Mouse (Mus musculus): Measurements from ENCODE around the gene Sult6b2. TPM values are rescaled to one million over a fixed set of nuclear protein-coding genes. Genes with fewer than 3 reads are reported as not detected.

Gene Sult6b2
- polyA plus RNA-seq, 1 experiment, result 0.07 TPM

DNA sequence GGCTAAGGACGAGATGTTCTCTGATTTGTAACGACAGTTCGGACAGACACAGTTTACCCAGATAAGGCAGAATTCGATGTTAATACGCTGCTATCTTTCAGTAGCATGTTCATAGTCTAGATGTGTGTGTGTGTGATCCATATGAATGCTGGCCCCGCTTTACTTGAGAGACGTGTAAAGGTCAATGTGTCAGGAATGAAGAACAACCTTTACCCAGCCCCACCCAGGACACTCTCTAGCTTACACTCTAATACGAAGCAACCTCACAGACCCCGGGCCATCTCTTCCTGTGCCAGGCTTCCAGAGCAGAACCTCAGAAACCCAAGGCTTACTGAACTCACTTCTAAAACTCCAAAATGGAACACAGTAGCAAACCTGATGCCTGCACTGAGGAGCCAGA is 5.5 kb downstream of the Sult6b2 start:
- H3K4me3 ChIP-seq (replicated peaks), result no peak overlapping the region
- peaks cover 6% of the 10 kb centered on the region for H3K27me3 ChIP-seq (replicated peaks)
- no peaks in the 10 kb centered on the region for H3K36me3 ChIP-seq (replicated peaks; ENCODE audit: low read length)
- peaks cover 18% of the 10 kb centered on the region for H3K4me1 ChIP-seq
- no peak for TF ChIP-seq FLI1 (IDR thresholded peaks at IDR 0.05; ENCODE audit: low read length)
- TF ChIP-seq GATA1 (IDR thresholded peaks at IDR 0.05; ENCODE audit: borderline replicate concordance, low read length), result no peak
- H3K9me3 ChIP-seq, result no peaks in the 10 kb centered on the region

- no peaks in the 10 kb centered on the region for H3K9me3 ChIP-seq
- peaks cover 9% of the 10 kb centered on the region for H3K27me3 ChIP-seq (replicated peaks)
- no peak overlapping the region for H3K4me3 ChIP-seq (replicated peaks)
- TF ChIP-seq FLI1 (IDR thresholded peaks at IDR 0.05; ENCODE audit: low read length), result no peak
- TF ChIP-seq GATA1 (IDR thresholded peaks at IDR 0.05; ENCODE audit: borderline replicate concordance, low read length), result no peak
- peaks cover 18% of the 10 kb centered on the region for H3K4me1 ChIP-seq
- no peaks in the 10 kb centered on the region for H3K36me3 ChIP-seq (replicated peaks; ENCODE audit: low read length)
Measured at GRCm38 (mm10) chr6:142797996-142798395, 6.3 kb downstream of the Sult6b2 start.

GRCm38 (mm10) chr6:142795655-142796441 is 8.5 kb downstream of the Sult6b2 start:
- Histone ChIP-seq H3K4me1 (peaks cover 12% of the 10 kb centered on the region), H3K4me3 (replicated peaks) (no peak overlapping the region), H3K36me3 (replicated peaks; ENCODE audit: low read length) (no peaks in the 10 kb centered on the region), H3K27me3 (replicated peaks) (peaks cover 7% of the 10 kb centered on the region), H3K9me3 (no peaks in the 10 kb centered on the region)
- no peak for TF ChIP-seq FLI1 (IDR thresholded peaks at IDR 0.05; ENCODE audit: low read length)
- no peak for TF ChIP-seq GATA1 (IDR thresholded peaks at IDR 0.05; ENCODE audit: borderline replicate concordance, low read length)

GRCm38 (mm10) chr6:142795087-142795486 is 9.2 kb downstream of the Sult6b2 start:
- TF ChIP-seq FLI1 (IDR thresholded peaks at IDR 0.05; ENCODE audit: low read length) (no peak), GATA1 (IDR thresholded peaks at IDR 0.05; ENCODE audit: borderline replicate concordance, low read length) (no peak)
- H3K36me3 ChIP-seq (replicated peaks; ENCODE audit: low read length), result no peaks in the 10 kb centered on the region
- peaks cover 10% of the 10 kb centered on the region for H3K4me1 ChIP-seq
- H3K9me3 ChIP-seq, result no peaks in the 10 kb centered on the region
- H3K4me3 ChIP-seq (replicated peaks), result no peak overlapping the region
- peaks cover 7% of the 10 kb centered on the region for H3K27me3 ChIP-seq (replicated peaks)

GRCm38 (mm10) chr6:142793468-142793867 is 10.8 kb downstream of the Sult6b2 start:
- Histone ChIP-seq H3K4me3 (replicated peaks) (no peak overlapping the region), H3K27me3 (replicated peaks) (peaks cover 9% of the 10 kb centered on the region), H3K4me1 (peaks cover 8% of the 10 kb centered on the region), H3K36me3 (replicated peaks; ENCODE audit: low read length) (no peaks in the 10 kb centered on the region), H3K9me3 (no peaks in the 10 kb centered on the region)
- TF ChIP-seq FLI1 (IDR thresholded peaks at IDR 0.05; ENCODE audit: low read length) (no peak), GATA1 (IDR thresholded peaks at IDR 0.05; ENCODE audit: borderline replicate concordance, low read length) (no peak)

- Histone ChIP-seq H3K4me3 (replicated peaks) (no peak overlapping the region), H3K9me3 (no peaks in the 10 kb centered on the region), H3K36me3 (replicated peaks; ENCODE audit: low read length) (no peaks in the 10 kb centered on the region), H3K4me1 (peaks cover 12% of the 10 kb centered on the region), H3K27me3 (replicated peaks) (peaks cover 9% of the 10 kb centered on the region)
- TF ChIP-seq FLI1 (IDR thresholded peaks at IDR 0.05; ENCODE audit: low read length) (no peak), GATA1 (IDR thresholded peaks at IDR 0.05; ENCODE audit: borderline replicate concordance, low read length) (no peak)
Measured at GRCm38 (mm10) chr6:142792241-142792968, 11.9 kb downstream of the Sult6b2 start.

DNA sequence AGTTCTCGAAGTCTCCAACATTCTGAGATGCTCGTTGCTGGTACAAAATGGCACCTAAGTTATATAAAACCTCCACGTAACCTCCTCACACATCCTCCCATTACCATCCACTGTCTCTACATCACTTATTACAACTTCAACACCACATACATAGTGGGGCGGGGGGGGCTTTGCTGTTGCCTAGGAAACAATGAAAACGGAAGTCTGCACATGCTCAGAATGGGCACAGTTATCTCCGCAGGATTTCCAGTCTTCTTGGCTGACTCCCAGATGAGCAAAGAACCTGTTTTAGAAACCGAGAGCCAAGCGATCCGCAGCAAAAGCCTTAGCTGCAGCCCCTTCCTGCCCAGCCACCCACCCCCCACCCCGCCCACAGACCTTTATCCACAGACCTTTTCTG is 14.6 kb downstream of the Sult6b2 start:
- TF ChIP-seq FLI1 (IDR thresholded peaks at IDR 0.05; ENCODE audit: low read length) (no peak), GATA1 (IDR thresholded peaks at IDR 0.05; ENCODE audit: borderline replicate concordance, low read length) (no peak)
- Histone ChIP-seq H3K4me3 (replicated peaks) (no peak overlapping the region), H3K4me1 (peaks cover 12% of the 10 kb centered on the region)

GRCm38 (mm10) chr6:142788042-142788987 is 16.0 kb downstream of the Sult6b2 start:
- H3K9me3 ChIP-seq, result no peaks in the 10 kb centered on the region
- H3K4me1 ChIP-seq, result peaks cover 12% of the 10 kb centered on the region
- TF ChIP-seq FLI1 (IDR thresholded peaks at IDR 0.05; ENCODE audit: low read length) (no peak), GATA1 (IDR thresholded peaks at IDR 0.05; ENCODE audit: borderline replicate concordance, low read length) (no peak)
- H3K4me3 ChIP-seq (replicated peaks), result no peak overlapping the region
- H3K27me3 ChIP-seq (replicated peaks), result peaks cover 2% of the 10 kb centered on the region
- H3K36me3 ChIP-seq (replicated peaks; ENCODE audit: low read length), result no peaks in the 10 kb centered on the region

More for the DNA sequence above, 14.6 kb downstream of the Sult6b2 start:
- H3K9me3 ChIP-seq, result no peaks in the 10 kb centered on the region
- H3K27me3 ChIP-seq (replicated peaks), result peaks cover 8% of the 10 kb centered on the region
- H3K36me3 ChIP-seq (replicated peaks; ENCODE audit: low read length), result no peaks in the 10 kb centered on the region

- no peaks in the 10 kb centered on the region for H3K9me3 ChIP-seq
- H3K4me3 ChIP-seq (replicated peaks), result no peak overlapping the region
- peaks cover 21% of the 10 kb centered on the region for H3K4me1 ChIP-seq
- TF ChIP-seq FLI1 (IDR thresholded peaks at IDR 0.05; ENCODE audit: low read length) (no peak), GATA1 (IDR thresholded peaks at IDR 0.05; ENCODE audit: borderline replicate concordance, low read length) (no peak)
- peaks cover 2% of the 10 kb centered on the region for H3K27me3 ChIP-seq (replicated peaks)
- H3K36me3 ChIP-seq (replicated peaks; ENCODE audit: low read length), result peaks cover 15% of the 10 kb centered on the region
Measured at GRCm38 (mm10) chr6:142786106-142786505, 18.2 kb downstream of the Sult6b2 start.
